Mouse (Mus musculus) erythroid progenitor cell, adult 5-6 weeks (primary cell): Measurements from ENCODE around the gene Vmn1r33. TPM values are rescaled to one million over a fixed set of nuclear protein-coding genes. Genes with fewer than 3 reads are reported as not detected.
"Not testable (repeated sequence)": the region's sequence is repeated elsewhere in the genome, so short reads cannot be mapped to it uniquely, and the experiment has no call there.

Experiments
- ATAC-seq: replicated peaks from 2 replicates; pipeline ENCODE4 v1.8.0; 2016; ENCODE audit warnings: moderate number of reproducible peaks, mild to moderate bottlenecking, moderate TSS enrichment, inconsistent platforms; ENCODE audit not compliant: poor library complexity, low FRiP score, severe bottlenecking
- total RNA-seq, 2 experiments: library from RNA; stranded (forward) in 1 of 2; stranded (reverse) in 1 of 2; fragments of 150-400 nt in 1 of 2; fragments of 186-747, 209-891 nt in 1 of 2; gene quantifications; 2 replicates each; pipeline versions ENCODE4 v1.2.3 to v1.2.4; 2015 to 2017; ENCODE audit warnings: low replicate concordance in 2 of 2

Vmn1r33 gene
- total RNA-seq (2015; ENCODE audit: low replicate concordance), result not detected in 2 replicates
- total RNA-seq (2017; ENCODE audit: low replicate concordance), result not detected in 2 replicates

DNA sequence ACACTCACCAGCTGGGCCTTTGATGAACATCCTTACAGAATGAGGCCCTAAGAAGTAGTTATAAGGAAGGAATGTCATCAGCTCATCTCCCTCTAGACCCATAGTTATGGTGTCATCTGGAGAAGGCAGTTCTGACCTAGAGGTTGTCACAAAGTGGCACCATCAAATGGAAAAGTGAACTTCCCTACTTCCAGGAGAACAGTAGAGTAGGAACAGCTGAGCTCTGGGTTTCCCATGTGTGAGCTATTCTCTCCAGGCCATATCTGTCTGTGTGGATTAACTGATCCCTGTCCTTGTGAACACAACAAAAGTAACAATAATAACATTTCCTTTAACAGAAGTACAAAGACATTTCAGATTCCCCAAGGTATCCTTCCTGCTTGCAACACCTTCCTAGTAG, at the start of gene Vmn1r33:
TSS of gene Vmn1r33 (minus strand) at position 101 of the 400 bp plus-strand sequence.
- not testable (repeated sequence) for ATAC-seq

DNA sequence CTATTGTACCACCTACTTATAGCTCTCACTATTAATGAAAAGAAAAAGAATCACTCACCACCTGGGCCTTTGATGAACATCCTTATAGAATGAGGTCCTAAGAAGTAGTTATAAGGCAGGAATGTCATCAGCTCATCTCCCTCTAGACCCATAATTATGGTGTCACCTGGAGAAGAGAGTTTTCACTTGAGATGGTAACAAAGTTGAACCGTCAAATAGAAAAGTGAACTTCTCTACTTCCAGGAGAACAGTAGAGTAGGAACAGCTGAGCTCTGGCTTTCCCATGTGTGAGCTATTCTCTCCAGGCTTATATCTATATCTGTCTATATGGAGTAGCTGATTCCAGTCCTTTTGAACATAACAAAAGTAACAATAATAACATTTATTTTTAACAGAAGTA, 25.7 kb upstream of the Vmn1r33 start, which contains the start of gene Vmn1r34:
TSS of gene Vmn1r34 (minus strand) at position 101 of the 400 bp plus-strand sequence.
- ATAC-seq, result no peak

DNA sequence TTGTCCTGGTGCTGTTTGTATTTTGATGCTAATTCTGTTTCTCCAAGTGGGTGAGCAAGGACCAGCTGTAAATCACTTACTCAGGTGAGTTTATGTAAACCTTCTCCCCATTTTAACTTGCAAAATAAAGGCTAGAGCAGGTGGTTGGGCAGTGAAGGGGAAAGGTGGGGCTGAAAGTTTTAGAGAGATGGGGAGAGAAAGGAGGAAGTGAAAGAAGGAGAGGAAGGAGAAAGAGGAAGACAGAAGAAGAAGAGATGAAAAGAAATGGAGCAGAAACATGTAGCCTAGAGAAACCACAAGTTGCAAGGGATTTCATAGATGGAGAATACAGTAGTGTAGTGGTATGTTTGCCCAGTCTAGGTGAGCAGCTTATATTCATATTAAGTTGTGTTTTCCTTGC, 22.3 kb downstream of the Vmn1r33 start:
- ATAC-seq, result no peak

Other genes starting within 250 kb of the Vmn1r33 start
- 194 and 200 TPM in 2 replicates for gene Mad2l1, start 82.9 kb downstream of the Vmn1r33 start, total RNA-seq (2015; ENCODE audit: low replicate concordance)
- 104 and 148 TPM in 2 replicates for gene Mad2l1, start 82.9 kb downstream of the Vmn1r33 start, total RNA-seq (2017; ENCODE audit: low replicate concordance)
- gene Vmn1r32, start 58.2 kb downstream of the Vmn1r33 start, total RNA-seq (2015; ENCODE audit: low replicate concordance), result not detected in 2 replicates
- not detected in 2 replicates for gene Vmn1r32, start 58.2 kb downstream of the Vmn1r33 start, total RNA-seq (2017; ENCODE audit: low replicate concordance)
- not detected in 2 replicates for gene Vmn1r34, start 25.6 kb upstream of the Vmn1r33 start, total RNA-seq (2015; ENCODE audit: low replicate concordance)
- not detected in 2 replicates for gene Vmn1r34, start 25.6 kb upstream of the Vmn1r33 start, total RNA-seq (2017; ENCODE audit: low replicate concordance)
- gene Vmn1r35, start 67.6 kb upstream of the Vmn1r33 start, total RNA-seq (2015; ENCODE audit: low replicate concordance), result not detected in 2 replicates
- gene Vmn1r35, start 67.6 kb upstream of the Vmn1r33 start, total RNA-seq (2017; ENCODE audit: low replicate concordance), result not detected in 2 replicates
- gene Vmn1r36, start 100.9 kb upstream of the Vmn1r33 start, total RNA-seq (2015; ENCODE audit: low replicate concordance), result not detected in 2 replicates
- gene Vmn1r36, start 100.9 kb upstream of the Vmn1r33 start, total RNA-seq (2017; ENCODE audit: low replicate concordance), result not detected in 2 replicates
- gene Vmn1r37, start 111.1 kb upstream of the Vmn1r33 start, total RNA-seq (2015; ENCODE audit: low replicate concordance), result not detected in 2 replicates
- gene Vmn1r37, start 111.1 kb upstream of the Vmn1r33 start, total RNA-seq (2017; ENCODE audit: low replicate concordance), result not detected in 2 replicates
- gene Vmn1r38, start 164.3 kb upstream of the Vmn1r33 start, total RNA-seq (2015; ENCODE audit: low replicate concordance), result not detected in 2 replicates
- gene Vmn1r38, start 164.3 kb upstream of the Vmn1r33 start, total RNA-seq (2017; ENCODE audit: low replicate concordance), result not detected in 2 replicates
- not detected in 2 replicates for gene Vmn1r39, start 192.3 kb upstream of the Vmn1r33 start, total RNA-seq (2015; ENCODE audit: low replicate concordance)
- not detected in 2 replicates for gene Vmn1r39, start 192.3 kb upstream of the Vmn1r33 start, total RNA-seq (2017; ENCODE audit: low replicate concordance)